Mouse (Mus musculus): ENCODE data around the gene Wapl.

Gene Wapl

DNA sequence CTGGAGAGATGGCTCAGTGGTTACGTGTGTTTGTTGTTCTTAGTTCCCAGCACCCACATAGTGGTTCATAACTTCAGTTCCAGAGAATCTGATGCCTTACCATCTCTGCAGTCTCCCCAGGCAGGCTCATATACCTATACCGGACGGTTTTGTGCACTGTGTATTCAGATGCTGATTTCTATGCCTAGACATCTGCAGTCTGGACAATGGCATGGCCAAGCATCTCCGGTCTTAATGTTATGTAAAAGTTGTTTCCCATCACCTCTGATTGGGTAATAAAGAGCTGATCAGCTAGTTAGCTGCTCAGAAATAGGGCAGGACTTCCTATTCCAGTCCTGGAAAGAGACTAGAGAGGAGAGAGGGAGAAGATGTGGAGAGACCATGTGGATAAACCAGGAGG, 20.2 kb downstream of the Wapl start:
- no peak for DNase-seq (ENCODE audit: extremely low read depth, low read depth)

DNA sequence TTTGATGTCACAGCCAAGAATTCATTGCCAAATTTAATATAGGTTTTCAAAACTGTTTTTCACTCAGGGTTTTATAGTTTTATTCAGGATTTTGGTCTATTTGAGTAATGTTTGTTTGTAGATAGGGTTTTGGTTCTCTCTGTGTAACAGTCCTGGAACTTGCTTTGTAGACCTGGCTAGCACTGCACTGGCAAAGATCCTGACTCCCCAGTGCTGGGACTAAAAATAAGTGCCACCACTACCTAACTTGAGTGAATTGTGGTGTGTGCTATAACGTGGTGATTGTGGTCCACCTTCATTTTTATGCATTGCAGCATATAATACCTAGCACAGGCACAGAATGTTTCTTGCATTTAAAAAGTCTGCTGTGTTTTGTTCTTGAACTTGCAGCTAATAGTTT, 23.6 kb downstream of the Wapl start:
- no peak for DNase-seq (ENCODE audit: extremely low read depth, low read depth)

DNA sequence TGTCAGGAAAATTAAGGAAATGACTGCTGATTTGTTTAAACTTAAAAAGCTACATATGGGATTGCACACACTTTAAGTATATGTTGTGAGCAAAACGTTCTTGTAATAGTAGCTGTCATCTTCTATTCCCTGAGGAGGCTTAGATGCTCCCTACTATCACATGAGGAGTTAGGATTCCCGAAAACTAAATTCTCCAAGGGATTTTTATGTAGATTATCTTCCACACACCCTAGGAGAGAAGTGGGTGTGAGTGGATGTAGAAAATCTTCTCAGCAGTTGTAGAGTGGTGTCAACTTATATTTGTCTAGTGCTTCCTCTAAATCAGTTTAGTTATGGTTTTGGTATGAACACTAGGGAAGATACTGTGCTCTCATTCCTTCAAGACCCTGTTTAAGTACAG, 36.5 kb downstream of the Wapl start:
- DNase-seq (ENCODE audit: extremely low read depth, low read depth): no peak

DNA sequence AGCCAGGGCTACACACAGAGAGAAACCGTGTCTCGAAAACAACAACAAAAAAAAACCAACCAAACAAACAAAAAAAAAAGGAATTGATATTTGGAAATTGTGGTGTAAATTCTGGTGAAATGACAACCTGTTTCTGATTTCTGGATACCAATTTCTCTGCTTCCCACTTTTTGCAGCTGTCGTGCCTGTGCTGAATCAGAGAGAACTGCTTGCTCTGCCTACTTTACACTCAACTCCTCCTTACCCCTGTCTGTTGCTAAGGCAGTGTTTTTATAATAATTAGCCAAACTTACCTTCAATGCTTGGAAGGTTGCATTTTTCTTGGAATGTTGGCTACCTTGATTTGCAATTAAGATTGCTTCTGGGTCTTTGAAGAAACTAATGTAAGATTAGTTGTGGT, 38.3 kb downstream of the Wapl start:
- DNase-seq (ENCODE audit: extremely low read depth, low read depth): no peak

DNA sequence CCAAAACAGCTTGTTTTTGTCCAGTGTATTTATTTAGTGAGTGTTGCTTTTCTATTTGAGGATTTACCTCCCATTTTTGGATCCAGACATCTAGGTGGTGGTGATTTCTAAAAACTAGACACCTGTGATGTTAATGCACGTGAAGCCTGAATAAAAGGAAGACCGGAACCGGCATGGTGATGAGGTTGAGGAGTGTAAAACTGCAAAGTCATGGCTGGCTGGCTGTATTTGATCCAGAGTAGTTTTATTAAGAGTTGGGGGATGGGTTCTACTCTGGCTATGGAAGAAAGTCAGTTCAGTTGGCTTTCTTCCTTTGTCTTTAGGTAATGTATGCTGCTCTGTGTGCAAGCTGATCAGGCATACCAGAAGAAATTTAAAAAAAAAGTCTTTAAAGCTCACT, 39.1 kb downstream of the Wapl start:
- no peak for DNase-seq (ENCODE audit: extremely low read depth, low read depth)

DNA sequence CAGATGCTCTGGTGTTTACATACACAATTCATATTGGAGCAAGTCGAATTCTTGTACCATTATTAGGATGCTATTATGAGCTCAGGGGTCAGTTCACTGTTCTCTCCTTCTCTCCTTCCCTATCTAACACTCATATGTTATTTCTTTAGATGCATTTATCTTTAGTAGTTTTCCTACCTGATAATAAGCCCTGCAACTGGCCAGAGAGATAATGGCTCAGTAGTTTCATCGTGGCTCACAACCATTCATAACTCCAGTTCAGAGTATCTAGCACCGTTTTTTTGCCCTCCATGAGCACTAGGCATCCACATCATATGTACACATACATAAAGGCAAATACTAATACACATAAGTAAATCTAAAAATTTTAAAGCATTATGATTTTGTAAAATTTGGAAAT, 44.4 kb downstream of the Wapl start:
- DNase-seq (ENCODE audit: extremely low read depth, low read depth): no peak

DNA sequence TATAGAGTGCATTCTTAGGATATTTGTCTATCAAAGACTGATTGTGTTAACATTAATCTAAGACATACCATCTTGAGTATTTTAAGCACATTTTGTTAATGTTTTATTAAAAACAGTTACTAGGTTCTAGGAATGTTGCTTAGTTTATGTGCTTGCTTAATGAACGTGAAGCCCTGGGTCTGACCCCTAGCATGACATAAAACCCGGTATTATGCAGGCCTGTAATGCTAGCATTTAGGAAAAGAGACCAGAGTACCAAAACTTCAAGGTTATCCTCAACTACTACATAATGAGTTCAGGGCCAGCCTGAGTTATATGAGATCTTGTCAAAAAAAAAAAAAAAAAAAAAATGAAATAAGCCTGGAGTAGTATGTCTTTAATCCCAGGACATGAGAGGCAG, 54.0 kb downstream of the Wapl start:
- no peak for DNase-seq (ENCODE audit: extremely low read depth, low read depth)

DNA sequence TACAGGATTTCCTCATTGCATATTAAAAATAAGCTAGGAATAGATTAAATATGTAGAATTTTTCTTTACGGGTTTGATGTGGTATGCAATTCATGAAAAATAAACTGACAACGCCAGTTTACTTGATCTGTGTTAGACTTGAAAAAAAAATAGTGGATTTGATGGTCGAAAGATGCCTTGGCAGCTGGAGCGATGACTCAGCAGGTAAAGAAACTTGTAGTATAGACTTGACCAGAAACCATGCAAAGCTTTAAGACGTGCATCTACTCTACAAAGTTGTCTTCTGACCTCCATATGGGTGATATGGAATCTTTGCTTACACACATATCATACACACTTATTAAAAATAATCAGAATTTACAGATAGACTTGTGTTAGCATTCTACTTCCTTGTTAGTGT, 61.7 kb downstream of the Wapl start:
- DNase-seq (ENCODE audit: extremely low read depth, low read depth): no peak

DNA sequence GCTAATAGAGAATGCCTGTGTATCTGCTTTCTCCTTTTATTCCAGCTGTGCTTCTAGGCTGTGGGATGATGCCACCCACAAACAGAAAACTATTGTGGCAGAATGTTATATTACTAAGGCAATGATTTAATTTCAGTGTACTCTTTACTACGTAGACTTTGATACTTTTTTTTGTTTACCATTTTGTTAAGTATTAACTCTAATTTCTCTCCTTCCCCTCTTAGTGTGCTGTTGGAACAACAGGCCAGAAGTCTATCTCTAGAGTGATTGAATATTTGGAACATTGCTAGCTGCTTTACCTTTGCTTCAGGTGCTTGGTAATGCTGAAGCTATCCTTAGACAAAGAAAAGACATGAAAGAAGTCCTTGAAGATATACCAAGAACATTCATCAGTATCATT, 71.7 kb downstream of the Wapl start:
- DNase-seq (ENCODE audit: extremely low read depth, low read depth): no peak

DNA sequence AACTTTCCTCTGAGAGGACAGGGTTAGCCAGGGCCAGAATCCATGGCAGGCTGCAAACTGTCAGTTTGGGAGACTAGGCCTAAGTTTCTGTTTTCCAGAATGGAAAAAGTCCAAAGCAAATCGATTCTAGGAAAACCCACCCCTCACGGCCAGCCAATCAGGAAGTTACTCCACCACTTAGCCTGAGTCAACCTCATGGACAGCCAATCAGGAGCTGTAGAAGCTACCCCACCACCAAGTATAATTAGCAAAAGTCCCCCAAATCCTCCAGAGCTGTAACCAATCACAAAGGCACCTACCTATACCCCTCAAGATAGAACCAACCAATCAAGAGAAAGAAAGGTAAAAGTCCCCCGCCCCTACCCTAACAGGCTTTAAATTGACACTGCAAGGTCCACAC, 82.0 kb downstream of the Wapl start:
- no peak for DNase-seq (ENCODE audit: extremely low read depth, low read depth)

DNA sequence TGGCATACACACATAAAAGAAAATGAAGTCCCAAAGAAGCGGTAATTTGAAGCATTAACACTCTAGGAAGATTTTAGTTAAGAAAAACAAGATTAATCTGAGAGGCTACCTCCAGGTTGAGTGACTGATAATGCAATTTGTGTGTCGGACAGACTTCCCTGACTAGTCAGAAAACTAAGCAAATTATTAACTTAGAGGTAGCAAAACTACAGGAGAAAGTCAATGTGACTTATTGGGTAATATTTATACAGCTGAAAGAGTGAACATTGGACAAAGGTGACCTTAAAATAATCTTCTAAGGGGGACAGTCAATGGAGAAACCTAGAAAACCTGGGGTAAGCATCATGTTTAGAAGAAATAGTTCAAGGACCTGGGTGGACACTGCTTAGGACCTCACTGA, 86.2 kb downstream of the Wapl start:
- DNase-seq (ENCODE audit: extremely low read depth, low read depth): no peak

DNA sequence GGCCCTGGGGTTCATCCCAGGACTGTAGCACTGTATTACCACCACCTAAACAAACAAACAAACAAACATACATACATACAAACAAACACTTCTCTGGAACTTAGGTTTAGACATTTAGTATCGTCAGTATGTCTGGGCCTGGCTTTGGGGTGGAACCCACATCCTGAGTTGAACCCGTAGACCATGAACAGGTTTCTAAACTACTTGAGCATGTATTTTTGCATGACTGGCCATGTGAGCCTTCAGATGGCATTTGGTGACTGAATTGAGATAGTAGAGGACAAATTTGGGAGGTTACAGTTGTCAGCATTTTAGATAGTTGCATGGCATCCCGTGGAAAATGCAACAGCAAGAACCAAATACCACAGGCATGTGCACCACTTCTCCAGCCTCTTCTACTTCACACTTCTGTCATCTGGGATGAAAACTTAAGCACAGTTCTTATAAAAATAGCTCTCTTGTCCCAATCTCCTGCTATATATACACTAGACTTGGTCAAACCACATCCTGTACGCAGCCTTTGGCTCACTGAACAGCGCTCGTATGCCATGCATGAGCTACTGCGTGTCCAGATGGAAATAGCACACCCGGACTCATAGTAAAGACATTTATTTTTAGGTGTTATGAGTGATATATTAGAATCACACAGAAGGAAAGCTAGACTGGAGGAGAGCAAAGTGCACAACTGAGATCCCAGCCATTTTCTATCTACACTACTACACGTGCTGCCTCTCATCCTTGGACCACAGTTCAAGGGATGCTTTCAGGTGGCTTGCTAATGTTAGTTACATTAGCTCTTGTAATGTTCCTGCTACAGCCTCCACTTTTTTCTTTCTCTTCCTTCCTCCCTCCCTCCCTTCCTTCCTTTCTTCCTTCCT, 87.6 kb downstream of the Wapl start:
- DNase-seq (ENCODE audit: extremely low read depth, low read depth): no peak

DNA sequence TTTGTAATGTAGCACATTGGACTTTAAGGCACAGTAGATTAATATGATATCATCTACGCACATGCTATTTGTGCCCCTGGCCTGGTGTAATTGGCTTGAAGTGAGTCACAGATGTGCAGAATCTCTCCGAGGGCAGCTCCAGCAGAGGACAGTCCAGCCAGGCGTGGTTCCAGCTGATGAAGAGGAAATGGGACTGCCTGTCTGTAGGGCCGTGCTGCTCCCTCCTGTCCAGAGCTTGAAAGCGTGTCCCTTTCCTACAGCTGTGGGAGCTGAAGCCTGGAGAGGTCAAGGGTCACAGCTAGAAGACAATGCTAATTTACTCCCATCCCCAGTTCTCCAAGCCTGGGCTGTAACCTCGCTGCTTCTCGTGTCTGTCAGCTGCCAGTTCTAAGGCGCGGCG, 89.0 kb downstream of the Wapl start:
- DNase-seq (ENCODE audit: extremely low read depth, low read depth): no peak

DNA sequence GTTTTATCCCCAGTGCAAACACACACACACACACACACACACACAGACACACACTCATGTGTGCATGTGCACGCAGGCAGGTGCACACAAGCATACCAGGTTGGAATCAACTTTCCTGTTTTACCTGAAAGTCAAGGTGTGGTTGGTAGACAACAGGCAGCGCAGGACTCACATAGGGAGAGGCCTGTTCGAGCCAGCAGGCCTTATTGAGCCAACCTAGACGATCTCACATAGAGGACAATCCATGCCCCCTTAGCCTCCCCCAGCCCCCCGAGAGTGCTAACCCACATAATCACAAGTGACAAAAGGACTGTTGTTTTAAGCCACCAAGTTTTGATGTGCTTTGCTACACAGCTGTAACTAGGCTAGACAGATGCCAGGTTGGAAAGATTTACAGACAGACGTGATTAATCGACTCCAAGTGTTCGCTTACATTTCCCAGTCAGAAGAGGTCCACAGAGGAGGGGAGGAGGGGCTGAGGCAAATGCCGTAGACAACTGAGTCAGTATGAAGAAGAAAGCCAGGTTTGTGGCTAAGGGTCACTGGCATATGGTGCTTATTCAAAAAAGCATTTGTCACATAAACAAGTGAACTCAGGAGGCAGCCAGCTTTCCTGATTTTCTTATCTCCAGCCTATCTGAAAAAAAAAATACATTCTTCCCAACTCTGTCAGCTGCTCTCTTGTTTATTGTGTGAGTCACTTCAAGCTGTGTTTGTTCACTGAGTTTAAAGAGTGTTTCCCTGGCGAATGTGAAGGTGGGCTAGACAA, 90.2 kb downstream of the Wapl start:
- no peak for DNase-seq (ENCODE audit: extremely low read depth, low read depth)

DNA sequence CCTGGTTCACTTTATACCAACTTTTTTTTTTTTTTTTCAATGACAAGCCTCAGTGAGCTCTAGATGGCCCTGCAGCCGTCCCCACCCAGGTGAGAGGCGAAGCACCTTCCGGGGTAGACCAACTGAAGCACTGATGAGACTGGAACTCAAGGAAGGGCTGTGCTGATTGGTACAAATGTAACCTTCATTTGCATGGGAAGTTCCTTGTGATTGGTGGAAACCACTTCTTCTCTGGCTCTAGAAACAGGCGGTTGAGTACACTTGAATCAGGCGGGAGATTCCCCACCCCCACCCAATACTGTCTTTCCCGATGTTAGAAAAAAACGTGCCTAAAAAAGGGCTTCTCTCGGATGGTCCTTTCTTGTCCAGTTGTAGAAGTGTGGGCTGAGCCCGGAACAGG, 91.2 kb downstream of the Wapl start:
- DNase-seq (ENCODE audit: extremely low read depth, low read depth): peak; percentile 95

DNA sequence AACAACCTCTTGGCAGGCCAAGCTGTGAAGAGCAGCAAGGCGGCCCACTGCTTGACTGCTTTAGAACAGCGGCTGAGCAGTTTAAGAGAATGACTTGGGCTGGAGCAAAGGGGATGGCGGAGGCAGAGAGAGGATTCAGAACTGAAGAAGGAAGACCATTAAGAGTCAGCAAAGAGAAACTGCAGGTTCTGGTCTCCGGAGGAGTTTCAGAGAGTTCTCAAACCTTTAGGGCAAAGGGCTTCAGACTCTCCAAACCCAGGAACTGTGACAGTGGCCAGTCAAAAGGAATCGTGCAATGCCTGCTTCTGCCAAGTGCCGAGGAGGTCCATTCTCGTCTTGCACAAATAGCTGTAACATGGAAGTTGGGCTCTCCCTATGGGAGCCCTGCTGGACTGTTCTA, 91.7 kb downstream of the Wapl start:
- DNase-seq (ENCODE audit: extremely low read depth, low read depth): no peak

DNA sequence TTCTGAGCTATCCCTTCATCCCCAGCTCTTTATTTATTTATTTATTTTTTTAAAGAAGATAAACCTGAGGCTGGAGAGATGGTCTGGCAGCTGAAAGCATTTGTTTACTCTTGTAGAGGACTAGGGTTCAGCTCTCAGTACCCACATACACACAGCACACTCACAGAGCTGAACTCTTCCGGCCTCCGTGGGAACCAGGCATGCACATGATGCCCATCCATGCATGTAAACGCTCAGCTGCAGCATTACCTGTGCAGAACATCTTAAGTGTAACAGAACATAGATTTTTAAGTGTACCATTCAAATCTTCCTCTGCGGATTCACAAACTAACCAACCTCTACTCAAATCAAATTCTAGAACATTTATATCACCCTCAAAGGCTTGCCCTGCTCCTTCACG, 92.5 kb downstream of the Wapl start:
- no peak for DNase-seq (ENCODE audit: extremely low read depth, low read depth)

DNA sequence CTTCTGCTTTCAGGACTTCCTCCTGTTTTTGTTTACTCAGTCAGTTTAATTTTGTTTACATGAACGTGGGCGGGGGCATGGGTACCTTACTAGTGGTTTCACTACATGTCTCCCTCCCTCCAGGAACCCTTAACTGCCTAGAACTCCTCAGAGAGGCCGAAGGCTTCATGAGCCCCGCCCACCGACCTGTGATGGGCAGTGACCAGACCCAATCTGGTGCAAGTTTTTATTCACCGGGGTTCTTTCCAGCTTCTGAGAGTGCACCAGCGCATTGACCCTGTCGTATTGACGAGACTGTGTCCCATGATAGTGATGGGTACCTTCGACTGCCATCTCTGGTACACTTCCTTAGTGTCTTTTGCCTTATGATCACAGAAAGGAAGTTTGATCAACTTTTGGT, 94.6 kb downstream of the Wapl start:
- peak; percentile 87 for DNase-seq (ENCODE audit: extremely low read depth, low read depth)

DNA sequence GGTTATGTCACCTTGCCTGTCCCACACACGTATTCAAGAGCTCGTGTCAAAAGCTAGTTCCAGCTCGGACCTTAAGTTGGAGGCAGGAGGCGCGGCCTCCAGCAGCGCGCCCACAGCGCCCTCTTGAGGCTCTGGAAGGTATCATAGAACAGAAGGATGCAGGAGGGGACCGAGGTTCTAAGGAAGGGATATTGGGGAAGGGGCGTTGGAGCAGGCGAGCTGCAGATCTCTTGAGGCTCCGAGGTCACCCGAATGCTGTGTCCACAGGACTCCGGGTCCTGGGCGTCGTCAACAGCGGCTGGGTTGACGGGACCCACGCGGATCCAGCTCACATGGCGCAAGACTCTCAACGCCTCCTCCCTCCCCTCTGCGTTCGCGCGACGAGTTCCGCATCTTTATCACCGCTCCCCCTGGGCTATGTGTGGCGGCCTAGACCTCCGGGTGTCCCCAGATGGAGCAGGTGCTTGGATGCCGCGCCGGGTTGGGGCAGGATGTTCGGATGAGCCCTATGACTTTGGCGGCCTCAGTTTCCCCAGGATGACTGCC, 95.4 kb downstream of the Wapl start:
- DNase-seq (ENCODE audit: extremely low read depth, low read depth): peak; percentile 80

DNA sequence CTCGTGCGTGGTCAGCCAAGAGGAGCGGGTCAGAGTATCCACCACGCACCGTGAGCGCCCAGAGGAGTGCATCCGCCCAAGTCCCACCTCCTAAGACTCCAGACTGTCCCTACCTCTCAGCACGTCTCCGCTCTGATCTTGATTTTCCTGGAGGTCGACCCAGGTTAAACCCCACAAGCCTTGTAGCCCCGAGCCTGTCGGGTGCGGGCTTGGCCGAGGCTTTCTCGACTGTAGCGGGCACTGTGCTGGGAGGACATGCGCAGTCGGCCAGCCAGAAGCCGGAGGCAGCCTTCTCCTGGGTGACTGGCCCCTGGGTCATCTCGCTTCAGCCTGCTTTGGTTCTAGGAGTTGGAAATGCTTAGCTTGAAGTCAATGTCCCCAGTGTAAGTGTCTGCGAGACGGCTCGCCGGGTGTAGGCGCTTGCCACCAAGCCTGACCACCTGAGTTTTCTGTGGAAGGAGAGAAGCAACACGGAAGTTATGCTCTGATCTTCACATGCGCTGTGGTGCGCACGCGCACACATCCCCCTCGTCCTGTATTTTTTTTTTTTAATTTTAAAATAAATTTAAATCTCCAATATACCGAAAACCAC, 95.9 kb downstream of the Wapl start:
- peak; percentile 57 for DNase-seq (ENCODE audit: extremely low read depth, low read depth)

DNA sequence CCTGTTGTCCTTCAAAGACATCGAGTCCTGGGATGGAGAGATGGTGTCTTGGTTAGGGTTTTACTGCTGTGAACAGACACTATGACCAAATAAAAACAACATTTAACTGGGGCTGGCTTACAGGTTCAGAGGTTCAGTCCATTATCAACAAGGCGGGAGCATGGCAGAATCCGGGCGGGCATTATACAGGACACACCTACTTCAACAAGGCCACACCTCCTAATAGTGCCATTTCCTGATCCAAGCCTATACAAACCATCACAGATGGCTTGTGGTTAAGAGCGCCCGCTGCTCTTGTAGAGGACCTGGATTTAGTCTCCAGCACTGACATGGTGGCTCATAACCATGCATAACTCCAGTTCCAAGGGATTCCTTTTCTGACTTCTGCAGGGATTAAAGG, 96.7 kb downstream of the Wapl start:
- peak; percentile 59 for DNase-seq (ENCODE audit: extremely low read depth, low read depth)

DNA sequence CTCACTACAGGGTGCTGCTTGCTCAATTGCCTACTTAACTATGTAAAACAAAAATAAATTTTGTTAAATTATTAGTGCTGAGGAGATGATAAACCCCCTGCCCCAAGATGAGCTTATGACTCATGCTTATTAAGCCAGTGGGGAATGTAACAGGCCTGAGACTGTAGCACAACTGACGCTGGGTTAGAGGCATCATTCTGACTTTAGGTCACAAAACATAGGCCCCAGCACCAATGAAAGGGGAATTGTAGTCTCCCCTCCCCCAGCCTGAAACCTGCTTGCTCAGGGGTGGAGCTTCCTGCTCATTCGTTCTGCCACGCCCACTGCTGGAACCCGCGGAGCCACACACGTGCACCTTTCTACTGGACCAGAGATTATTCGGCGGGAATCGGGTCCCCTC, 97.9 kb downstream of the Wapl start:
- no peak for DNase-seq (ENCODE audit: extremely low read depth, low read depth)
